Mouse (Mus musculus): ENCODE results near the gene Flywch1. TPM values are rescaled to one million over a fixed set of nuclear protein-coding genes. Genes with fewer than 3 reads are reported as not detected.

Flywch1 gene
- polyA plus RNA-seq, 1 experiment: not detected

GRCm38 (mm10) chr17:23742210-23742793 lies 29.1 kb downstream of the Flywch1 start:
- Histone ChIP-seq H3K4me1 (ENCODE audit: control insufficient read depth, insufficient read depth, low read length) (peaks cover 42% of the 10 kb centered on the region), H3K4me3 (ENCODE audit: insufficient read depth, low read depth, low read length) (peak overlapping the region; percentile 14), H3K27ac (ENCODE audit: insufficient read depth, low read depth, low read length) (no peak overlapping the region)
- TF ChIP-seq POLR2A (IDR thresholded peaks at IDR 0.05; ENCODE audit: insufficient read depth, low read depth, low read length) (no peak), CTCF (IDR thresholded peaks at IDR 0.05; ENCODE audit: insufficient read depth, low read depth, low read length) (no peak)
- WGBS: 10% methylated on average over 44 of the region's 44 CpGs

DNA sequence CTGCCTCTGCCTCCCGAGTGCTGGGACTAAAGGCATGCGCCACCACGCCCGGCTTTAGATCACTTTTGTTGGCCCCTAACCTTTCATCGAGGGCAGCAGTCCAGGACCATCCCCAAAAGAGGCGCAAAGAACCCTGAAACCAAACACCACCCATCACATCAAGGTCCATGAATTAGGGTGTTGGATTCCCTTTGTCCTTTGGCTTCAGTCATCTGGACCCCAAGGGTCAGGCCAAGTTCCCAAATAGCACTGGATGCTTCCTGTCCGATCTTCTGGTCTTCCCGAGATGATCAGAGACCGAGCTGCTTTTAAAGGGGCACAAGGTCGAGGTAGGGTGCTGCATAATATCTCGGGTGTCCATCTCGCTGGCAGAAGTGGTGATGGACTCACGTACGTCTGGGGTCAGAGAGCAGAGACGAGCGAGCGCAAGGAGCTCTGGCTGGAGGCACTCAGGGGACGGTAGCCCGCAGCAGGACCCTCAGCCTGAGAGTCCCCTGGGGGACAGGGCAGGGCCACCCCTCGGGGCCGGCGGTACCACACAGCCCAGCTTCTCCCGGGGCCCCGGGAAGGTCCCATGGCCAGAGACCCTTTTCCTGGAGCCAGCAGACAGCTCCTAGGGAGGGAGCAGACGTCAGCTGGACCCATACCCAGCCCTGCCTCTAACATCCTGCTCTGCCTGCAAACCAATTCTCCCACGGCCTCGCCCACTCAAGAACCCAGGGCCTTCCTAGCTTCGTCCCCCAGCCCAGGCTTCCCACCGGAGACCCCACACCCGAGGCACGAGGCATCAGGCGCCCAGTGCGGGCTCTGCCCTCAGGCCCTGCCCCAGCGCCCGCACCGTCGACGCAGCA lies 29.8 kb downstream of the Flywch1 start:
- peak overlapping the region; percentile 14; the same call in 1 of the 2 replicates for H3K4me3 ChIP-seq (ENCODE audit: insufficient read depth, low read depth, low read length)
- 50% methylated on average over 38 of the region's 38 CpGs for WGBS
- H3K4me1 ChIP-seq (ENCODE audit: control insufficient read depth, insufficient read depth, low read length): peaks cover 42% of the 10 kb centered on the region

GRCm38 (mm10) chr17:23740598-23741021 lies 30.8 kb downstream of the Flywch1 start, which contains the start of gene Paqr4:
Gene Paqr4, minus strand, starts transcription at chr17:23740867.
- H3K4me1 ChIP-seq (ENCODE audit: control insufficient read depth, insufficient read depth, low read length): peaks cover 36% of the 10 kb centered on the region
- WGBS: 11% methylated on average over 13 of the region's 13 CpGs
- H3K27ac ChIP-seq (ENCODE audit: insufficient read depth, low read depth, low read length): peak within 1 kb of the TSS; percentile 76
- TF ChIP-seq CTCF (IDR thresholded peaks at IDR 0.05; ENCODE audit: insufficient read depth, low read depth, low read length) (no peak), POLR2A (IDR thresholded peaks at IDR 0.05; ENCODE audit: insufficient read depth, low read depth, low read length) (no peak)
- H3K4me3 ChIP-seq (ENCODE audit: insufficient read depth, low read depth, low read length): peak within 1 kb of the TSS; percentile 86

More for the DNA sequence above, 29.8 kb downstream of the Flywch1 start:
- TF ChIP-seq CTCF (IDR thresholded peaks at IDR 0.05; ENCODE audit: insufficient read depth, low read depth, low read length): no peak
- H3K27ac ChIP-seq (ENCODE audit: insufficient read depth, low read depth, low read length): no peak overlapping the region

DNA sequence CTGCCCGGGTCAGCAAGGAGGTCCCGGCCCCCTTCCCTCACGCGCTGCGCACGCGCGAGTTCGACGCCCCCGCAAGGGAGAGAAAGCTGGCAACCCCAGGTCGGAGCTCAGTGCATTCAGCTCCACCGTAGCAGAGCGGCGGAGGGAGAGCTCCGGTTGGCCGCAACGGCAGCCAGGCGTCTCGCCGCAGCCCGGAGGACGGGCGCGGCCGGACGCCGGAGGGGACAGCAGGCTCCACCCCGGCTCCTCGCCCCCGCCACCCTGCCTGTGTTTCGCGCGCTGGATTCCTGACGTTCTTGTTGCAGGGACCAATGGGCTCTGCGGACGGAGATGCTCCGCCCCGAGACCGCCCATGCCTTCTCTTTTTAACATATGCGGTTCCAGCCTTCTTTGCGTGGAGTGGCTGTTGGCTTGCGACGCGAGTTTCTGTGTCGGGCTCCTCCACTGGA lies 31.2 kb downstream of the Flywch1 start:
- Histone ChIP-seq H3K4me1 (ENCODE audit: control insufficient read depth, insufficient read depth, low read length) (peaks cover 32% of the 10 kb centered on the region), H3K4me3 (ENCODE audit: insufficient read depth, low read depth, low read length) (peak overlapping the region; percentile 86), H3K27ac (ENCODE audit: insufficient read depth, low read depth, low read length) (peak overlapping the region; percentile 76; the same call in 1 of the 2 replicates)
- under 1% methylated on average over 46 of the region's 46 CpGs for WGBS
- TF ChIP-seq POLR2A (IDR thresholded peaks at IDR 0.05; ENCODE audit: insufficient read depth, low read depth, low read length) (peak; percentile 92), CTCF (IDR thresholded peaks at IDR 0.05; ENCODE audit: insufficient read depth, low read depth, low read length) (no peak)

DNA sequence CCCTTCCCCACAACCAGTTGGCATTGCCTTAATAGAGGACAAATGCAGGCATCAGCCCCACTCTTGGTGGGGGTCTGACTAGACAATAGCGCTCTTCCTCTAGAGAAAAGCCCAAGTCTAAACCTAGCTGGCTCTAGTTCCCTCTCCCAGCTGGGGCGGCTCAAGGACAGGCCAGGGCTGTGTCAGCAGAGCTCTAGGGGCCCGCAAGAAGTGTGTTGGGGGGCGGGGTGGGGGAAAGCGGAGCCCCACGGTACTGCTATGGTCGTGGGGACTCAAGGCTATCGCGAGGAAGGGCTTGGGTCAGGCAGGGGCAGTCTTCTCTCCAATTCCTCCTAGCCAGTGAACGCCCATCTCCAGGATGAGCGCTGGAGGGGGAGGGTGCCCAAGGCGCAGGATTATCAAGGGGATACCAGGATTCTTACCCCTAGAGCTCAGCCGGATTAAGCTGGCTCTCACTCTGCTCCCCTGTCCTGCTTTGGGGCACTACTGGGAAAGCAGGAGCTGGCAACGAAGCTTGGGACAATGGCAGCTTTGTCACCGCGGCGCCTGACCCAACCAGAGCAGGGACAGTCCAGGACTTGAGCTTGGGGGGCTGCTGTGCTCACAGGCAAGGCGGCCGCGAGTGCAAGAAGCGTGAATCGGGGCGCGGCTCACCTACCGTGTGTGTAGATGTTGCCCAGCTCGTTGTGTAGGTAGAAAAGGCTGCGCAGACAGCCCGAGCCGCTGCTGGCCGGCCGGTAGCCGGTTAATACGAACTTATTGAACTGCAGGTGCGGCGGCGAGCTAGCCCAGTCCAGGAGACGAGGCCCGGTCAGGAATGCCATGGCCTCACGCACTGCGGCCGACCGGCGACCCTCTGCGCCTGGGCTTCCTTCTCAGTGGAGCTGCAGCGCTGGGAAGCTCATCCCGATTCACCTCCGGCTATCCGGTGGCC lies 31.9 kb downstream of the Flywch1 start:
- Histone ChIP-seq H3K4me1 (ENCODE audit: control insufficient read depth, insufficient read depth, low read length) (peaks cover 27% of the 10 kb centered on the region), H3K4me3 (ENCODE audit: insufficient read depth, low read depth, low read length) (peak overlapping the region; percentile 86), H3K27ac (ENCODE audit: insufficient read depth, low read depth, low read length) (peak overlapping the region; percentile 76)
- 2% methylated on average over 48 of the region's 48 CpGs for WGBS
- no peak for TF ChIP-seq POLR2A (IDR thresholded peaks at IDR 0.05; ENCODE audit: insufficient read depth, low read depth, low read length)
- TF ChIP-seq CTCF (IDR thresholded peaks at IDR 0.05; ENCODE audit: insufficient read depth, low read depth, low read length): no peak

DNA sequence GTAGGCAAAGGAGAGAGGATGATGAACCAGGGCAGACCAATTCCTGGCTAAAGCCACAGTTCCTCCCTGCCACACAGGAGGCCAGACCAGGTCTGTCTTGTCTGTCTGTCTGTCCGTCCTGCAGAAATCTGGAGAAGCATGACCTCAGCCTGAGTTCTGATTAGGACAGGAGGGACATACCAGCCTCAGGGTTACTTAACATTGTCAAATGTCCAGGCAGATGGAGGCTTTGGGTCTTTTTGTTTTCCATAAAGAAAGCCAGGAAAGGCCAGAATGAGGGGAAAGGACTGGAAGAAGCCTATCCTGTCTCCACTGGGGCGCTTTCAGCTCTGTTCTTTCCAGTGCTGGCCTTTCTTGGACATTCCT lies 32.6 kb downstream of the Flywch1 start:
- peak overlapping the region; percentile 86; the same call in 1 of the 2 replicates for H3K4me3 ChIP-seq (ENCODE audit: insufficient read depth, low read depth, low read length)
- WGBS: 64% methylated on average over 2 of the region's 2 CpGs
- no peak overlapping the region for H3K27ac ChIP-seq (ENCODE audit: insufficient read depth, low read depth, low read length)
- TF ChIP-seq POLR2A (IDR thresholded peaks at IDR 0.05; ENCODE audit: insufficient read depth, low read depth, low read length): no peak
- TF ChIP-seq CTCF (IDR thresholded peaks at IDR 0.05; ENCODE audit: insufficient read depth, low read depth, low read length): no peak
- H3K4me1 ChIP-seq (ENCODE audit: control insufficient read depth, insufficient read depth, low read length): peaks cover 27% of the 10 kb centered on the region

DNA sequence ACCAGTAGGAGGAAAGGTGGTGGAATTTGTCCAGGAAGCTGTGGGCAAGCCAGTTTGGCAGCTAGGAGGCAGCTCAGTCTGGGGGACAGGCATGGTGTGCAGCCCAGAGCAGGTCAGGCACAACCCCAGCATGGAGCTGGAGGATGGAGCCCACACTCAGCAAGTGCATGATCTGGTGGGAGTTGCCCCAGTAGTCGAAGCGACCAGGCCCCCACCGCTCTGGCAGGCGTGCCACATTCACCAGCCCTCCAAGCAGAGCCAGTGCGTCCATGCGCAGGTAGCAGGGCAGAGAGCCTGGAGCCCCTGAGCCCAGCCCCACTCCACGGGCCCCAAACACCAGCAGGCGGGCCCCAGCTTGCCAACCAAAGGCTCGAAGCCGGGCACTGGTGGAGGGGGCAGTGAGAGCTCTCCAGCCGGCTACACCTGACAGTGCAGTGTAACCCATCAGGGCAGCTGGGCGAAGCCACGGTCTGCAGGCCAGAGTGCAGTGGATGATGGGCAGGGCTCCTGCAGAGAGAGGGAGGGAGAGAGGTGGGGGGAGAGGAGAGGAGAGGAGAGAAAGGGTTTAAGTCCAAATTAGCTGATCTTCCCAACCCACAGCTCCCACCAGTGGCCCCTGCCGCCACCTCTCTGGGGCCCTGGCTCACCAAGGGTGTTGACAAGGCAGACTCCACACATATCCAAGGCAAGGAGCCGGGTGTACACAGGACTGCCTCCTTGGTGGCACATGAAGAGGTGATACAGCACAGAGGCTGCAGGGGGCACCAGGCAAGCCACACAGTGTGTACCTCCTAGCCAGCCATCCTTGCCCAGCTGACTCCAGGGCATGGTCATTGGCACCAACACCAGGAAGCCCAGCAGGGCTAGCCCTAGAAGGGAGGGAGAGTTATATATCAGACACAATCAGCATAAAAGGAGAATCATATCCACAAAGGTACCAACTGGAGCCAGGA lies 33.6 kb downstream of the Flywch1 start:
- 74% methylated on average over 15 of the region's 15 CpGs for WGBS
- H3K4me1 ChIP-seq (ENCODE audit: control insufficient read depth, insufficient read depth, low read length): peaks cover 27% of the 10 kb centered on the region
- H3K4me3 ChIP-seq (ENCODE audit: insufficient read depth, low read depth, low read length): no peak overlapping the region
- TF ChIP-seq CTCF (IDR thresholded peaks at IDR 0.05; ENCODE audit: insufficient read depth, low read depth, low read length) (no peak), POLR2A (IDR thresholded peaks at IDR 0.05; ENCODE audit: insufficient read depth, low read depth, low read length) (no peak)
- H3K27ac ChIP-seq (ENCODE audit: insufficient read depth, low read depth, low read length): no peak overlapping the region

DNA sequence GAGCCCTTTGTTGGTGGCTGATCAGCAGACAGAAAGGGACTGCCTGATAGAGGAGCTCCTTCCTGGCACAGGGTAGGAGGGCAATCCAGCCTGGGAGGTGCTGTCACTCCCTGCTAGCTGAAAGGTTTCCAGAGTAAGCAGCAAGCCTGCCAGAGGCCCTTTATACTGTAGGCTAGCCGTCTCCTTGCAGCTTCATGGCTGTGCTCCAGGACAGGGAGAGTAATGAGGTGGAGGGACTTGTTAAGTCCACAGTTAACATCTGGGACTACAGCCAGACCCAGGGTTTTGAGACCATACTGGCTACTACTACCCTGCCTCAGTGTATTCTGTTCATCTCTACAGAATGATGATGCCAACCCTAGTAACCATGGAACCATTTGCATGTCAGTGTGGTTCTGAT lies 37.1 kb downstream of the Flywch1 start:
- peaks cover 11% of the 10 kb centered on the region for H3K4me1 ChIP-seq (ENCODE audit: control insufficient read depth, insufficient read depth, low read length)
- 52% methylated on average over 1 of the region's 1 CpGs for WGBS
- TF ChIP-seq CTCF (IDR thresholded peaks at IDR 0.05; ENCODE audit: insufficient read depth, low read depth, low read length): no peak
- no peak for TF ChIP-seq POLR2A (IDR thresholded peaks at IDR 0.05; ENCODE audit: insufficient read depth, low read depth, low read length)
- H3K27ac ChIP-seq (ENCODE audit: insufficient read depth, low read depth, low read length): no peak overlapping the region
- H3K4me3 ChIP-seq (ENCODE audit: insufficient read depth, low read depth, low read length): no peak overlapping the region
